Mouse (Mus musculus) liver, postnatal 0 days (tissue): Measurements from ENCODE around the gene 2810006K23Rik.

ENCODE experiments used
- CTCF ChIP-seq: sonication (generic); IDR thresholded peaks from 2 replicates; pipeline ENCODE4 v1.5.1; 2016; ENCODE audit warnings: antibody characterized with exemption, low read depth
- EP300 ChIP-seq: IDR thresholded peaks from 2 replicates; pipeline ENCODE4 v1.6.1; 2016; ENCODE audit warnings: antibody characterized with exemption, low read depth, mild to moderate bottlenecking

GRCm38 (mm10) chr5:124317648-124318047, 10.2 kb upstream of the 2810006K23Rik start:
- TF ChIP-seq CTCF, result no peak
- no peak for TF ChIP-seq EP300
